ENCODE assay signal across 8 mouse cellular contexts in genomic region chr17:30197280-30198030, GRCm38 (mm10).
DNase-seq lines count a peak whose midpoint lies in the region; ATAC-seq and TF ChIP-seq lines count a peak whose summit lies in the region.

No protein-coding gene starts in this region.

- TF ChIP-seq CTCF in layer of hippocampus, adult 2 months (conservative IDR thresholded peaks at IDR 0.05): no peak

- H3K9ac ChIP-seq in limb, embryonic 12.5 days (replicated peaks): no peak overlapping the region

- peaks cover 31% of the 10 kb centered on the region for H3K36me3 ChIP-seq in limb, embryonic 12.5 days

- no peaks in the 10 kb centered on the region for H3K9me3 ChIP-seq in limb, embryonic 12.5 days

- no peaks in the 10 kb centered on the region for H3K27me3 ChIP-seq in limb, embryonic 12.5 days

- ATAC-seq in limb, embryonic 12.5 days (ENCODE audit: insufficient number of reproducible peaks, insufficient read depth, low FRiP score, low TSS enrichment, low read depth): no peak

- peak overlapping the region; percentile 90 for H3K27ac ChIP-seq in layer of hippocampus, adult 2 months
- peak overlapping the region; percentile 68 for H3K27ac ChIP-seq in limb, embryonic 12.5 days

- peak; percentile 27 to 62 for DNase-seq in adrenal gland, adult (ENCODE audit: inconsistent age in 2 of 2, low spot score in 1 of 2)
- no peak for DNase-seq in adrenal gland, postnatal 14 days
- DNase-seq in layer of hippocampus, adult 2 months (ENCODE audit: low spot score in 2 of 2): peak in 1 of 2 experiments; percentile 8
- no peak for DNase-seq in layer of hippocampus, adult 11-12 months (ENCODE audit: low spot score)
- peak; percentile 19 for DNase-seq in c-Kit-positive CD71-negative TER-119-negative erythroid progenitor cells, embryonic 14.5 days (ENCODE audit: low read depth)
- peak; percentile 7 to 15 for DNase-seq in spleen, postnatal 14 days (ENCODE audit: low spot score in 2 of 2)
- DNase-seq in left cerebral cortex, adult 9 months (ENCODE audit: low spot score in 2 of 2): no peak

- H3K4me2 ChIP-seq in limb, embryonic 12.5 days: no peak overlapping the region

- H3K4me3 ChIP-seq in layer of hippocampus, adult 2 months: no peak overlapping the region
- no peak overlapping the region for H3K4me3 ChIP-seq in limb, embryonic 12.5 days (replicated peaks)

- peaks cover 72% of the 10 kb centered on the region for H3K4me1 ChIP-seq in limb, embryonic 12.5 days (replicated peaks)

- WGBS in limb, embryonic 12.5 days: 50% methylated on average over 12 of the region's 12 CpGs

Comparison
In these comparisons a context has a peak if more than half of its experiments do, and no peak if none do; other contexts are left out.
1. DNase-seq: peak in adrenal gland, adult (2 of 2), c-Kit-positive CD71-negative TER-119-negative erythroid progenitor cells, embryonic 14.5 days (single experiment) and spleen, postnatal 14 days (2 of 2); none in adrenal gland, postnatal 14 days (single experiment), layer of hippocampus, adult 11-12 months (single experiment) and left cerebral cortex, adult 9 months (0 of 2).